Mouse (Mus musculus) heart, adult 11 months (tissue): Measurements from ENCODE around the gene Comtd1.

Experiments used
- DNase-seq: peaks from one replicate; pipeline ENCODE4 v3.0.0; 2022

Gene Comtd1

GRCm38 (mm10) chr14:21831830-21832403 is 16.9 kb downstream of the Comtd1 start:
- DNase-seq: peak; percentile 93

GRCm38 (mm10) chr14:21830876-21831767 is 17.7 kb downstream of the Comtd1 start:
- DNase-seq: peak; percentile 100

- no peak for DNase-seq
These were observed 22.8 kb downstream of the Comtd1 start for GRCm38 (mm10) chr14:21825786-21826491.

- no peak for DNase-seq
These were observed 23.8 kb downstream of the Comtd1 start, which contains the start of gene Vdac2 for GRCm38 (mm10) chr14:21824938-21825337. TSS of gene Vdac2 (plus strand) at chr14:21825238.

DNA sequence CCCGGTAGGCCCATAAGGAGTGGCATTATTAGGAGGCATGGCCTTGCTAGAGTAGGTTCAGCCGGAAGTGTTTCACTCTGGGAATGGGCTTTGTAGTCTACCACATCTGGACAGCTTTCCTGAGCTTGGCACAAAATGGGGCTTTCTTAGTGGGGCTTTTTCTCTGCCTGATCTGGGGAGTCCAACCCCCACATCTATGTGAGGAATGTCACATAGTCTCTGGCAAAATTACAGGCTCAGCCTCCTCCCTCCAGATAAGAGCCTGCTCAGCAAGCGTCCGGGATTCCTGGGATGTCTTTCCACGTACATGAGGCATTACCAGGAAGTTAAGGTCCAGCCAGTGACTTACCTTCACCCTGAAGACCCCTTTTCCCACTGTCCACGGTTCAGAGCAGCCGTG is 24.9 kb downstream of the Comtd1 start:
- peak; percentile 92 for DNase-seq

- peak; percentile 99 for DNase-seq
These were observed 25.9 kb downstream of the Comtd1 start for GRCm38 (mm10) chr14:21822795-21823374.

- no peak for DNase-seq
These were observed 26.5 kb downstream of the Comtd1 start for GRCm38 (mm10) chr14:21822307-21822706.

DNA sequence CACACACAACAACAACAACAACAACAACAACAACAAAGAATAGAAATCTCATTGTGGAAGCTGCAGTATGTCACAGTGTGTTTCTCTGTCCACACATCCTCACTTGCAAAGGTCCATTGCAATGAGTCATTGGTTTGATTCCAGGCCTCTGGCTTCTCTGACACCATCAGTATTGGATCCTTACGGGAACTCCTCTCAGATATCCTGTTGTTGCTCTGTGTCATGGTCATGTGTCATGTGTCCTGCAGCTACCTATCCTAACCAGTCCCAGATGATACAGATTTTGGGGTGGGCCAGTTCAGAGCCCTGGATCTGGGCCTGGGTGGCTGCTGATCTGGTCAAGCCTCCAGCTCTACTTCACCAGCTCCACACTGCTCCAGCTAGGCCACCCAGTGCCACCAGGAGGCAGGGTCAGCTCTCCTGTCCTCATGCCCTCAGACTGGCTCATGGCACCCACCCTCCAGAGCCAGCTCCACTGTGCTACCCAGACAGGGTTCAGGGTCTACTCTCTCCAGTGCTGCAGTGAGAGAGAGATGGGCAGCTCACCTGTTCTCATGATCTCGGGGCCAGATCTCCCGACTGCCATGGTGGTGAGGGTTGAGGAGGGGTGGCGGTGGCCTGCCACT is 27.8 kb downstream of the Comtd1 start:
- DNase-seq: no peak

- no peak for DNase-seq
These were observed 31.3 kb downstream of the Comtd1 start for GRCm38 (mm10) chr14:21817453-21817852.

DNA sequence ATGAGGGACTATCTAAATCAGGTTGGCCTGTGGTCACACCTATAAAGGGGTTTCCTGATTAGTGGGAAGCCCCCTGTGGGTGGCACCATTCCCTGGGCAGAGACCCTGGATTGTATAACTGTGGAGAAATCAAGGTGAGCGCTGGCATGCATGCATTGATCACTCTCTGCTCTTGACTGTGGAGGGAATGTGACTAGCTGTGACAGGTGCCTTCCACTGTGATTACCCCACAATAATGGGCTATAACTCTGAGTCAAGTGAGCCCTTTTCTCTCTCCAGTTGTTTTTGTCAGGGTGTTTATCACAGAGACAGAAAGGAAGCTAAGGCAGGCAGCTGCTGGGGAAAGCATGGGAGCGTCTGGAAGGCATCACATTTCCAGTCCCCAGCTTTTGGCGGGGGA is 32.5 kb downstream of the Comtd1 start:
- no peak for DNase-seq

DNA sequence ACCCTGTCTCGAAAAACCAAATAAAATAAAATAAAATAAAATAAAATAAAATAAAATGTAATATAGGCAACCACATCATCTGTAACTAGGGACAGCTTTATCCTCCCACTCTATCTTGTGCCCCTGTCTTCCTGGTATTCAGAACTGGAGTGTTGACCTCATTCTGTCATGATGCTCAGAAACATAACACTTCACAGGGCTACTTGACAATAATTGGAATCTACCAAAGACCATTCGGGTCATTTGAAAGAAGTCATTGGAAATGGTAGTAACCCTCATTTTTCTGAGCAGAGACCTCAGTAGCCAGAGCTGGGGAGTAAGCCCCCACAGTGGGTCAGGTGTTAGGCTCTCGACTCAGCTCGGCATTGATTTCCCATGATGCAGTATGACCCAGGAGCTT is 34.2 kb downstream of the Comtd1 start:
- DNase-seq: no peak

DNA sequence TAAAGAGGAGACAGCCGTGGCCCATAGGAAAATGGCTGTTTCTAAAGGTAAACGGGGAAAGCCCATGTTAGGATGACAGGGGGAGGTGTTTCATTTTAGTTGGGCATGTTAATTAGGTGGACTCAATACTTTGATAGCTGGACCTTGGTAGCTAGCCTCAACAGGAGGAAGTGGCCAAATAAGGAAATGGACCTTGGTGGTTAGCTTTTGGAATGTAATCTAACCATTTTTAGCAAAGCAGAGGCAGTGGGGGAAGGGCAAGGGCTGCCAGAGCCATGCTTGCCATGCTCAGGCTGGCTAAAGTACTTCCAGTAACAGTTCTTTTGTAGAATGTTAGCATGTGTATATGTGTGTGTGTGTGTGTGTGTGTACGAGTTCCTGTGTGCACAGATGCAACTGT is 34.9 kb downstream of the Comtd1 start:
- no peak for DNase-seq

DNA sequence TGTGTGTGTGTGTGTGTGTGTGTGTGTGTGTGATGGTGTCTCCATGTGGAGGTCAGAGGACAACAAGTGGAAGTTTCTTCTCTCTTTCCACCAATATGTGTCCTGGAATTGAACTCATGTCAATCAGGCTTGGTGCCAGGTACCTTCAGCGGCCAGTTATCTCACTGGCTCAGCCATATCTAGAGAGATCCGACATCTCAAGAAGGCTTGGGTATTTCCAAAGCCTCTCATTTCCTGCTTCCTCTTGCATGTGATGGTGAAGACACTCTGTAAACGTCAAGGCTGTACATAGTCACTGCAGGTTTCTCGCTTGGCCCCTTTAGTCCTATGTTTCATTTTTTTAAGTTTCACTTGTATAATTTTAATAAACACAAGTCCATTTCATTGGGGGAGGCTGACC is 35.6 kb downstream of the Comtd1 start:
- DNase-seq: no peak

DNA sequence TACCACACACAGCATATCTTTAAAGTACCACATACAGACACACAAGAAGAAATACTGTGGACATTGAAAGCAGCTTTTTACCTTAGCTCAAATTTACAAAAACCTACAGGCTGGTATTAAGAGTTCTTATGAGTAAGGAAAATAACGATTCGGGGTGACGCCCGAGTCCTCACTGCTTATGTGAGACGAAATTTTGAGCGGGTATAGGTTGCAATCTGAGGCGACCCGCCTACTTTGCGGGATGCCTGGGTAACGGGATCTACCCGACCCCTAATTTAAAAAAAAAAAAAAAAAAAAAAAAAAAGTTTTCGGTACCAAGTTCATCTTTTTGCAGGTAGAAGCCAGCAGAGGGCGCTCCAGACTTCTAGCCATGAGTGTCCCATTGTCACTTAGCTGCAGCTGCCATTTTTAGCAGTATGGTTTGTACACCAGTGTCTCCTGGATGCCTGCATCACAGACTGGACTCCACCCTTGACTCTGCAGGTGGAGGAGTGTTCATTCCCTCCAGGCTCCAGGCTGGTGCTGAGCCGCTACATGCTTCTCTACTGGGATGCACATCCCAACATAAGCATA is 36.1 kb downstream of the Comtd1 start:
- peak; percentile 97 for DNase-seq

DNA sequence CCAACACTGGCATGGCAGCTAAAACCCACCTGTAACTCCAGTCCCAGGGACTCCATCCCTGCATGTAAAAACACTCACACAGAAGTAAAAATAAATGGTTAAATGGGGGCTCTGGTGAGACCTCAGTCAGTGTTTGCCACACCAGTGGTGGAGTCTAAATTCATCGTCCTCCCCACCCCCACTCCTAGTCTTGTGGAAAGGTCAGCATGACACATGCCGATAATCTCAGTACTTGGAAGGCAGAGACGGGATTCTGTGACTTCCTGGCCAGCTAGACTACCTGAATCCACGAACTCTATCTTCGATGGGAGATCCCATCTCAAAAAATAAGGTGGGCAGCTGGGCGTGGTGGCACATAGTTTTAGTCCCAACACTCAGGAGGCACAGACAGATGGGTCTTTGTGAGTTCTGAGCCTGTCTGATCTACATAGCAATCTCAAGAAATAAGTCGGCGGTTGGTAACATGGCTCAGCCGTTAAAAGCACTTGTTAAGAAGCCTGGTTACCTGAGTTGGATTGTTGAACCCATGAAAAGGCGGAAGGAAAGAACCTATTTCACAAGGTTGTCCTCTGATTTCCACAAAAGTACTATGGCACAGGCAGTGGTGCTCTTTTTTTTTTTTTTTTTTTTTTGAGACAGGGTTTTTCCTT is 36.9 kb downstream of the Comtd1 start:
- no peak for DNase-seq

DNA sequence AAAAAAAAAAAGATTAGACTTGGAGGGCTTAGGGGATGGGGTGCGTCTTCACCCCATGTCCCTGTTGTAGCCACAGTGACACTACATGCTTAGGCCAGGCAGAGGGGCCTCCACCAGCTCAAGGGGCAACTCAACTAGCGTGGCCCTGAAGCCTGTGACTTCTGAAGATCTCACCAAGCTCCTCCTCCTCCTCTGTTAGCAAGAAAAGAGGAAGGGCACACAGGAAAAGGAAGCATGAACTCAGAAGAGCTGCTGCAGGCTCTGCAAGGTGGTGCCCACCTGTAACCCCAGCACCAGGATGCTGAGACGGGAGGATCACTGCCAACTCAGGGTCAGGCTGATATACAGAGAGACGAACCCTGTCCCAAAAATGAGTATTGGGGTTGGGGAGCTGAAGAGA is 37.5 kb downstream of the Comtd1 start:
- no peak for DNase-seq

GRCm38 (mm10) chr14:21809418-21809817 is 39.4 kb downstream of the Comtd1 start:
- no peak for DNase-seq

- DNase-seq: no peak
These were observed 40.4 kb downstream of the Comtd1 start for GRCm38 (mm10) chr14:21808208-21808922.

GRCm38 (mm10) chr14:21806631-21807160 is 42.1 kb downstream of the Comtd1 start:
- peak; percentile 57 for DNase-seq

- peak; percentile 59 for DNase-seq
These were observed 42.6 kb downstream of the Comtd1 start for GRCm38 (mm10) chr14:21806203-21806602.
